Mouse (Mus musculus): ENCODE results near the gene Gprc5b.

- TF ChIP-seq POLR2A (IDR thresholded peaks at IDR 0.05; ENCODE audit: control insufficient read depth, low read depth, low read length) (no peak), CTCF (IDR thresholded peaks at IDR 0.05; ENCODE audit: control insufficient read depth, insufficient read depth, insufficient replicate concordance, low read depth, low read length) (peak; percentile 67; the same call in 1 of the 2 replicates)
Observed at GRCm38 (mm10) chr7:119015736-119016135, 20.7 kb upstream of the Gprc5b start.
